Mouse (Mus musculus): Measurements from ENCODE around the gene Sept9. TPM values are rescaled to one million over a fixed set of nuclear protein-coding genes. Genes with fewer than 3 reads are reported as not detected.

Sept9 gene
- total RNA-seq, 2 experiments from 2014 or later, result 77.4 to 77.8 TPM

GRCm38 (mm10) chr11:117176900-117177299 lies 22.6 kb upstream of the Sept9 start:
- Histone ChIP-seq H3K27ac (no peak overlapping the region), H3K4me3 (no peak overlapping the region)
- TF ChIP-seq CTCF (IDR thresholded peaks at IDR 0.05), result no peak
- intact Hi-C loops (cut with DNase I), result loop anchor here (1.0 to 10.0 kb wide), 2 partner anchors 105 to 262 kb away; partner anchors contain the start of gene Mgat5b
- DNase-seq (ENCODE audit: extremely low spot score in 1 of 2, low spot score in 2 of 2), result no peak

DNA sequence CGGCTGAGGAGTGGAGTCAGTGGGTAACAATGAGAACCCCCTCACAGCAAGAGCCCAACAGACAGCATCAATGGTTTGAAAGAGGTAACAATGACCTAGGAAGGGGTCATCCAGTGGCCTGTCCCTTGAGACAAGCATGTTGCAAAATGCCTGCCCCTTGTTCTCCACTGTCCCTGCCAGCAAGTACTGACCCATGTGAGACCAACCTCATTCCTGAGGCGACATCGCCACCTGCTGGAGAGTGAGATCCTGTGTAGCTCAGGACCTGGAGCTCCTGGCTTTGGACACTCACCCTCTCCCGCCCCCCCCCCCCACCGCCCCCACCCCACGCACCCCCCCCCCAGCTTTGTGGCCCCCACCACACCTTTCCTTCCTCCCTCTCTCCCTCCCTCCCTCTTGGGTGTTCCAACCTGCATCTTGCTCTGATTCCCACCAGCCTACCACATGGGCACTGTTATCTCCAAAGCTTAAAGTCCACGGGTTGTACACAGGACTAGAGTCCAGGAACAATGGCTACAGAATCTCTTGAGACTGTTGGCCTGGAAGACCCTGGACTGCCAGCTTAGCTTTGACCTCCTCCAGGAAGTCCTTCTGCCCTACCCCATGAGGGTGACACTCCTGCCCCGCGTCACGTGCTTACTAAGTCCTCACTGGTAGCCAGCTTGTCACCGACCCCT lies 22.0 kb upstream of the Sept9 start:
- no peak overlapping the region for H3K4me3 ChIP-seq
- intact Hi-C loops (cut with DNase I), result loop anchor here (1.0 to 10.0 kb wide), 2 partner anchors 105 to 263 kb away; partner anchors contain the start of gene Mgat5b
- DNase-seq (ENCODE audit: extremely low spot score in 1 of 2, low spot score in 2 of 2), result peak; percentile 85 to 92
- no peak overlapping the region for H3K27ac ChIP-seq
- peak; percentile 65 for TF ChIP-seq CTCF (IDR thresholded peaks at IDR 0.05)

GRCm38 (mm10) chr11:117179902-117180301 lies 19.6 kb upstream of the Sept9 start:
- TF ChIP-seq CTCF (IDR thresholded peaks at IDR 0.05), result peak; percentile 53
- no peak for DNase-seq (ENCODE audit: extremely low spot score in 1 of 2, low spot score in 2 of 2)
- intact Hi-C loops (cut with DNase I), result loop anchor here (5.0 to 10.0 kb wide), 3 partner anchors 177 to 288 kb away; partner anchors contain the start of gene Mgat5b
- H3K27ac ChIP-seq, result no peak overlapping the region
- H3K4me3 ChIP-seq, result no peak overlapping the region

GRCm38 (mm10) chr11:117182808-117183207 lies 16.7 kb upstream of the Sept9 start:
- TF ChIP-seq CTCF (IDR thresholded peaks at IDR 0.05), result no peak
- H3K4me3 ChIP-seq, result no peak overlapping the region
- DNase-seq (ENCODE audit: extremely low spot score in 1 of 2, low spot score in 2 of 2), result no peak
- intact Hi-C loops (cut with DNase I), result loop anchor here (5.0 kb wide), 2 partner anchors 174 to 291 kb away; no protein-coding TSS in a partner anchor
- no peak overlapping the region for H3K27ac ChIP-seq

- no peak for TF ChIP-seq CTCF (IDR thresholded peaks at IDR 0.05)
- H3K4me3 ChIP-seq, result no peak overlapping the region
- DNase-seq (ENCODE audit: extremely low spot score in 1 of 2, low spot score in 2 of 2), result no peak
- intact Hi-C loops (cut with DNase I), result loop anchor here (5.0 kb wide), 2 partner anchors 174 to 291 kb away; no protein-coding TSS in a partner anchor
- no peak overlapping the region for H3K27ac ChIP-seq
Observed at GRCm38 (mm10) chr11:117183299-117183698, 16.2 kb upstream of the Sept9 start.

DNA sequence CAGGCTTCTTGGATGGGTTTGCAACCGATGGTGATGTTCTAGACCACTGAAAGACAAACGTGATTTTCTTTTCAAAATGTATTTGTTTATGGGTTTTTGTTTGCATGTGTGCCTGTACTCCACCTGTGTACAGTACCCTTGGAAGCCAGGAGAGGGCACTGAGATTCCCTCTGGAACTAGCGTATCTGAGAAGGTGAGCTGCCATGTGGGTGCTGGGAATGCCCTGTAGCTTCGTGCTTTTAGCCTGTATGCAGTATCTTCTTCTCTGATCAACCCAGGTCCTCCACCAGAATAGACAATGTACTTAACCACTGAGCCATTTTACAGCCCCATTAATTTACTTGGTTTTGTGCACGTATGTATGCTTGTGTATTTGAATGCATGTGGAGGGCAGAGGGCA lies 15.6 kb upstream of the Sept9 start:
- no peak; the same call in none of the 2 replicates for TF ChIP-seq CTCF (IDR thresholded peaks at IDR 0.05)

DNA sequence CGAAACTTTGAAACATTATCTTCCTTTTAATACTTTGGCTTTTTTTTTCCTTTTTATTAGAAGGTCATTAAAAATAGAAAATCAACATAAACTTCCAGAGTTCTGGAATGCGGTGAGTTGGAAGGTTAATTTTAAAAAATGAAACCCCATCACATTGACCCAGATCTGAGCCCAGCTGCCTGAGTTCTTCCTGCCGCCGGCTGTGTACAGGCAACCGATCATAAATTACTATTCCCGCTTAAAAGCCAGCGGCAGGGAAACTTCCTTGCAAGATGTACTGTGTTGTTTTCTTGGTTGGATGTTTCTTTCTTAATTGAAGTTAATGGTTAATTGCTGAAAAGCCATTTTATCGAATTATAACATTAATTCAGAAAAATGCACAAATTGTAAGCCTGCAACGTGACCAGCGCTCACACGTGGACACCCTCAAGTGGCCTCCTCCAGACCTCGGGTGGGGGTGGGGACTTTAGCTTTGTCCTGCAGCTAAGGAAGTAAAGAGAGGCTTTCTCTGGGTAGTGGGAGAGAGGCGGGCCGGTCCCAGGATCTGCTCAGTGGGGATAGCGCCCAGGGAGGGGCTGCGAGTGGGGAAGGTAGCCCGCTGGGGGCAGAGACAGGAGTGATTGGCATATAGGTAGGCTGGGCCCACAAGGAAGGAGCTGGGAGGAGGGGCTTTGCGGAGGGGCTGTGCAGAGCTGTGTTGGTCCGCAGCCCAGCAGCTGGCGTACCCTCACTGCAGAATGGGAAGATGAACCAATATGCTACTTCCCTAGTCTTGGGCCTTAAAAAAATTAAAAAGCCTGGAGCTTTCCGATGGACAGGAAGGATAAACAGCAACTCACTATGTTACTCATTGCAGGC lies 14.2 kb upstream of the Sept9 start:
- TF ChIP-seq CTCF (IDR thresholded peaks at IDR 0.05), result no peak
- Histone ChIP-seq H3K4me3 (no peak overlapping the region), H3K27ac (no peak overlapping the region)
- intact Hi-C loops (cut with DNase I), result no loop called here
- no peak for DNase-seq (ENCODE audit: extremely low spot score in 1 of 2, low spot score in 2 of 2)

More for the DNA sequence above, 15.6 kb upstream of the Sept9 start:
- no peak overlapping the region for H3K27ac ChIP-seq
- no peak for DNase-seq (ENCODE audit: extremely low spot score in 1 of 2, low spot score in 2 of 2)
- no peak overlapping the region for H3K4me3 ChIP-seq
- intact Hi-C loops (cut with DNase I), result loop anchor here (5.0 kb wide), 2 partner anchors 173 to 292 kb away; no protein-coding TSS in a partner anchor

GRCm38 (mm10) chr11:117191524-117191923 lies 7.9 kb upstream of the Sept9 start:
- no peak overlapping the region for H3K27ac ChIP-seq
- intact Hi-C loops (cut with DNase I), result no loop called here
- no peak for DNase-seq (ENCODE audit: extremely low spot score in 1 of 2, low spot score in 2 of 2)
- no peak for TF ChIP-seq CTCF (IDR thresholded peaks at IDR 0.05)
- H3K4me3 ChIP-seq, result no peak overlapping the region

- Histone ChIP-seq H3K27ac (no peak overlapping the region), H3K4me3 (no peak overlapping the region)
- DNase-seq (ENCODE audit: extremely low spot score in 1 of 2, low spot score in 2 of 2), result no peak
- intact Hi-C loops (cut with DNase I), result no loop called here
- TF ChIP-seq CTCF (IDR thresholded peaks at IDR 0.05), result no peak
Observed at GRCm38 (mm10) chr11:117194475-117194937, 5.0 kb upstream of the Sept9 start.

DNA sequence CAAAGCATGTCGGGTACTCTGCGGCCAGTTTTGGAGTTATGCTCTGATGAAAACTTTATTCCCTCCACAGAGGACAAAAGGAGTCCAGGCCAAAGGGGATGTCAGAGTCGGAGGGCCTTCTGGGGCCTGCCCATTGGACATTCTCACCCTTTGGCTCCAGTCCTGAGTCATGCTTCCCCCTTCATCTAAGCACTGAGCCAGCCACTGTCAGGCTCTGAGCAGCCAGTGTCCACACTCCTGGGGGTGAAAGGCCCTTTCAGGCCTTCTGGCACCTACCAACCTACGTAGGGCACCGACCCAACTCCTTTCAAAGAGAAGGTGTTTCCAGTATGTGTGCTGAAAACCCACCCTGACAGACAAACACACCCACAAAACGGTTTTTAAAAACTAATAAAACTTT lies 3.8 kb upstream of the Sept9 start:
- Histone ChIP-seq H3K27ac (no peak overlapping the region), H3K4me3 (no peak overlapping the region)
- no peak for TF ChIP-seq CTCF (IDR thresholded peaks at IDR 0.05)
- no peak for DNase-seq (ENCODE audit: extremely low spot score in 1 of 2, low spot score in 2 of 2)
- intact Hi-C loops (cut with DNase I), result no loop called here

- no peak for TF ChIP-seq CTCF (IDR thresholded peaks at IDR 0.05)
- Histone ChIP-seq H3K4me3 (no peak overlapping the region), H3K27ac (no peak overlapping the region)
- DNase-seq (ENCODE audit: extremely low spot score in 1 of 2, low spot score in 2 of 2), result no peak
- intact Hi-C loops (cut with DNase I), result no loop called here
Observed at GRCm38 (mm10) chr11:117196681-117197080, 2.8 kb upstream of the Sept9 start.

- TF ChIP-seq CTCF (IDR thresholded peaks at IDR 0.05), result no peak
- no peak for DNase-seq (ENCODE audit: extremely low spot score in 1 of 2, low spot score in 2 of 2)
- no peak overlapping the region for H3K4me3 ChIP-seq
- no peak overlapping the region for H3K27ac ChIP-seq
- intact Hi-C loops (cut with DNase I), result no loop called here
Observed at GRCm38 (mm10) chr11:117198122-117198521, 1.3 kb upstream of the Sept9 start.

Measured in left cerebral cortex, adult 2 months (tissue).